Mouse (Mus musculus): ENCODE measurements around the gene Cdkl3. TPM values are rescaled to one million over a fixed set of nuclear protein-coding genes. Genes with fewer than 3 reads are reported as not detected.

Gene Cdkl3
- polyA plus RNA-seq, 1 experiment from 2014 or later = 13.4 TPM

- no peaks in the 10 kb centered on the region for H3K36me3 ChIP-seq
- no peak overlapping the region for H3K27ac ChIP-seq
- no peak overlapping the region for H3K9ac ChIP-seq
- H3K27me3 ChIP-seq = no peaks in the 10 kb centered on the region
- no peak for ATAC-seq (ENCODE audit: insufficient number of reproducible peaks, insufficient read depth, low FRiP score, low TSS enrichment)
- no peak overlapping the region for H3K4me2 ChIP-seq (replicated peaks)
- no peak overlapping the region for H3K4me3 ChIP-seq
- no peaks in the 10 kb centered on the region for H3K4me1 ChIP-seq
- no peaks in the 10 kb centered on the region for H3K9me3 ChIP-seq
- WGBS = 91% methylated on average over 4 of the region's 4 CpGs
Measured at GRCm38 (mm10) chr11:52060315-52060714, 56.3 kb downstream of the Cdkl3 start.

DNA sequence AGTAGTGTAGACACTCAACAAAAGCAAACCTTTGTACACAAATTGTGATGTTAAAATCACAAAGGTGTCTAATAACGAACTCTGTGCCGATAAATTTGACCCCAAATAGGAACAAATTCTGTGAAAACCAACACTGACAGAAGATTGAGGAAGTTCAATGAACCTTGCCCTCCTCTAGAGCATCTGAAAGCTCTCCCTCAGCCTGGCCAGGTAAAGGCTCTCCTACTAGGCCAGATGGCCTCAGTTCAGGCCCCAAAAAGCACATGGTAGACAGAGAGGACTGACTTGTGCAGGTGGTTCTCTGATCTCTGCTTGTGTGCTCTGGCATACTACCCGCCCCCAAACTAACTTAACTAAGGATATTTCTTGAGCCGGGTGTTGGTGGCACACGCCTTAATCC, 58.4 kb downstream of the Cdkl3 start:
- H3K27me3 ChIP-seq = no peaks in the 10 kb centered on the region
- H3K9ac ChIP-seq = no peak overlapping the region
- H3K4me3 ChIP-seq = no peak overlapping the region
- no peak overlapping the region for H3K27ac ChIP-seq
- H3K4me2 ChIP-seq (replicated peaks) = no peak overlapping the region
- H3K9me3 ChIP-seq = no peaks in the 10 kb centered on the region
- no peak for ATAC-seq (ENCODE audit: insufficient number of reproducible peaks, insufficient read depth, low FRiP score, low TSS enrichment)
- 94% methylated on average over 5 of the region's 5 CpGs for WGBS
- peaks cover 3% of the 10 kb centered on the region; the same call in 1 of the 2 replicates for H3K4me1 ChIP-seq
- H3K36me3 ChIP-seq = no peaks in the 10 kb centered on the region

GRCm38 (mm10) chr11:52064398-52064797, 60.4 kb downstream of the Cdkl3 start:
- H3K36me3 ChIP-seq = no peaks in the 10 kb centered on the region
- H3K27me3 ChIP-seq = no peaks in the 10 kb centered on the region
- 42% methylated on average over 3 of the region's 3 CpGs for WGBS
- no peak overlapping the region for H3K9ac ChIP-seq
- no peak overlapping the region for H3K4me2 ChIP-seq (replicated peaks)
- H3K4me1 ChIP-seq = peaks cover 3% of the 10 kb centered on the region; the same call in 1 of the 2 replicates
- no peak overlapping the region for H3K27ac ChIP-seq
- ATAC-seq (ENCODE audit: insufficient number of reproducible peaks, insufficient read depth, low FRiP score, low TSS enrichment) = no peak
- no peaks in the 10 kb centered on the region for H3K9me3 ChIP-seq
- H3K4me3 ChIP-seq = no peak overlapping the region

DNA sequence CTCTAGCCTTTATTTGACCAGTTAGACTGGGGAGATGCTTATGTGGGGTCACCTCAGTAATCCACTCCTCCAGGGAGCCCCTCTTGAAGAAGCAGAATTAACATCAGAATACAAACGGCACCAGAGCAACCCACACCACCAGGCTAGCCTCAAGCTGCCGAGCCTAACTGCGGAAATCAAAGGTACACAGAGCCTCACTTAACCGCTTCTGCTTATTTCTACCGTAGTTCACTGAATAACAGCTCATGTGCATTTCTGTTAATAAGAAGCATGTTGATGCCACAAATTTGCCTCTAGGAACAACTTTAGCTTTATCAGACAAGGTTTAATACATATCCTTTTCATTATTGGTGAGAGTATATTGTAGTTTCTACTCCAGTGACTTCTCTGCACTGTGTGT, 61.8 kb downstream of the Cdkl3 start:
- ATAC-seq (ENCODE audit: insufficient number of reproducible peaks, insufficient read depth, low FRiP score, low TSS enrichment) = no peak
- no peaks in the 10 kb centered on the region for H3K27me3 ChIP-seq
- H3K4me3 ChIP-seq = no peak overlapping the region
- H3K4me2 ChIP-seq (replicated peaks) = no peak overlapping the region
- 9% methylated on average over 5 of the region's 5 CpGs for WGBS
- H3K4me1 ChIP-seq = peaks cover 3% of the 10 kb centered on the region; the same call in 1 of the 2 replicates
- no peaks in the 10 kb centered on the region for H3K36me3 ChIP-seq
- no peak overlapping the region for H3K27ac ChIP-seq
- no peaks in the 10 kb centered on the region for H3K9me3 ChIP-seq
- H3K9ac ChIP-seq = no peak overlapping the region

DNA sequence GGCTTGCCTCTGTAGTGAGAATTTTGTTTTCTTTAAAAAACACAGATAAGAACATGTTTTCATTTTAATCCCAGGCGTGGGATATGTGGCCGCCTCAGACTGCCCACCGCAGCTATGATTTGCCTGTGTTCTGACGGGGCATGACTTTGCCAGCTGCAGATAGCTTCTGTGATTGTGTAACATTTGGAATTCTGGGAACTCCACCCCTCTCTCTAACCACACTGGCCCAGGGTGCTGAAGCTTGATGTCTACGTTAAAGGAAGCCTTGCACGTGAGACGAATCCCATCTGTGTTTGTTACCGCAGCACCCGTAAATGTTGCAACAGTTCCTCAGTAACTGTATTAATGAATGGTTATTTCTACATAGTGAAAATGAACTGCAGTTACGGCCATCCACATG, 67.7 kb downstream of the Cdkl3 start:
- H3K27ac ChIP-seq = no peak overlapping the region
- 82% methylated on average over 10 of the region's 10 CpGs for WGBS

DNA sequence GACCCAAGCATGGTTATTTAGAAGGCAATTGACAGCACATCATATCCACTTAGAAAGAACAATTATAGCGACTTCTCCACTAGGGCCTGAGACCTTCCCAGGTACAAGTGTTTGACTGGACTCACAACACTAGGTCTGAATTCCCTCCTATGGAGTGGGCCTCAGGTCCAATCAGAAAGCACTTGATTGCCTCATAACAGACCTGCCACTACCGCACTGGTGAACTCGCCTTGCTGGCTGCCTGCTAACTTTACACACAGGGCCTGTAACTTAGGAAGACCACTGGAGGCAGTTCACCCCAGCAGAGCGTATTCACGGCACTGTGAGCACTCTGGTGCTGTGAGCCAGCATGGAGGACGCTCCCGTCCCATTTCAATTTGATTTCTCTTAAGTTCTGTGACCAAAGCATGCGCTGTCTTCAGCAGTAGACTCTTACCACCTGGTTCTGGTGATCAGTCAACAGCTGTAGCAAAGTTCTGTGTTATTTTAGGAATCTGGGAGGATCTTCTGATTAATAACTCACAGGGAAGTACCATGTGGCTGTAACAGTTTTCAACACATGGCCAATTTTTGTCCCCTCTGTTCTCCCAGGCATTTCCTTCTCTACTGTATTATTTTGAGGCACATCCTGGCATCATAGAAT, 69.6 kb downstream of the Cdkl3 start:
- H3K4me3 ChIP-seq = no peak overlapping the region
- H3K4me1 ChIP-seq = no peaks in the 10 kb centered on the region
- H3K4me2 ChIP-seq (replicated peaks) = no peak overlapping the region
- H3K36me3 ChIP-seq = no peaks in the 10 kb centered on the region
- no peak overlapping the region for H3K9ac ChIP-seq
- 80% methylated on average over 8 of the region's 8 CpGs for WGBS
- no peaks in the 10 kb centered on the region for H3K9me3 ChIP-seq
- no peaks in the 10 kb centered on the region for H3K27me3 ChIP-seq
- H3K27ac ChIP-seq = no peak overlapping the region
- no peak for ATAC-seq (ENCODE audit: insufficient number of reproducible peaks, insufficient read depth, low FRiP score, low TSS enrichment)

More for the DNA sequence above, 67.7 kb downstream of the Cdkl3 start:
- Histone ChIP-seq H3K4me2 (replicated peaks) (no peak overlapping the region), H3K4me1 (no peaks in the 10 kb centered on the region), H3K27me3 (no peaks in the 10 kb centered on the region), H3K9me3 (no peaks in the 10 kb centered on the region), H3K36me3 (no peaks in the 10 kb centered on the region), H3K9ac (no peak overlapping the region), H3K4me3 (no peak overlapping the region)
- no peak for ATAC-seq (ENCODE audit: insufficient number of reproducible peaks, insufficient read depth, low FRiP score, low TSS enrichment)

- no peak for ATAC-seq (ENCODE audit: insufficient number of reproducible peaks, insufficient read depth, low FRiP score, low TSS enrichment)
- Histone ChIP-seq H3K4me3 (no peak overlapping the region), H3K36me3 (no peaks in the 10 kb centered on the region), H3K27ac (no peak overlapping the region), H3K9me3 (no peaks in the 10 kb centered on the region), H3K4me1 (no peaks in the 10 kb centered on the region), H3K27me3 (no peaks in the 10 kb centered on the region), H3K4me2 (replicated peaks) (no peak overlapping the region), H3K9ac (no peak overlapping the region)
- WGBS = 69% methylated on average over 14 of the region's 14 CpGs
Measured at GRCm38 (mm10) chr11:52074626-52075470, 70.8 kb downstream of the Cdkl3 start.

GRCm38 (mm10) chr11:52075794-52076633, 72.0 kb downstream of the Cdkl3 start:
- no peak overlapping the region for H3K27ac ChIP-seq
- H3K4me3 ChIP-seq = no peak overlapping the region
- 75% methylated on average over 19 of the region's 19 CpGs for WGBS
- H3K4me2 ChIP-seq (replicated peaks) = no peak overlapping the region
- H3K9me3 ChIP-seq = no peaks in the 10 kb centered on the region
- H3K36me3 ChIP-seq = no peaks in the 10 kb centered on the region
- peaks cover 3% of the 10 kb centered on the region; the same call in 1 of the 2 replicates for H3K4me1 ChIP-seq
- no peaks in the 10 kb centered on the region for H3K27me3 ChIP-seq
- ATAC-seq (ENCODE audit: insufficient number of reproducible peaks, insufficient read depth, low FRiP score, low TSS enrichment) = no peak
- H3K9ac ChIP-seq = no peak overlapping the region

DNA sequence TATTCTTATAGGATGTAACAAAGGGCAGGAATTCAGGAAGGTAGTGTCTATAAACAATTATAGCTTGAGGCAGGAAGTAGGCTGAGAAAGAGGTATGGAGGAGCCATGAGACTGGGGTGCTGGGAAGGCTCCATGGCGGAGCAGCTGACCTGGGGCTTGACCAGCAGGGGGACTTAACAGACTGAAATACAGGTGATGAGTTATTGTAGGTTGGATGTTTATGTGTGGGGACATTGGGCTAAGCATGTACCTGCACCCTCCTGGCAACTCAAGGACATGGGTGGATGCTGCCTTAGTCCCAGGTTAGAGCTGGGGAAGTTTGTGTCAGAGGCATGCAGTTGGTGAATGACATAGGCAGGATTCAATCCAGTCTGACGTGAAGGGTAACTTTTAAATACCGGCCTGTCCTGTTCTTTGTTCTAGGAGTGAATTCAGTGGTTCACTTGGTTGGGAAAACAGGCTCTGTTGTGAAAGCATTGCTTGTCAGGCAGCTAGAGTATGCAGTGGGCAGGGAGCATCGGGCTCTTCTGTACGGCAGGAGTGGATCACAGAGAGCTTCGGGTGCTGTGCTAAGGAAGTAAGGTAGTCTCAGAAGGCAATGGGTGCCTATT, 72.8 kb downstream of the Cdkl3 start:
- no peak overlapping the region for H3K9ac ChIP-seq
- WGBS = 86% methylated on average over 6 of the region's 6 CpGs
- H3K4me3 ChIP-seq = no peak overlapping the region
- no peaks in the 10 kb centered on the region for H3K9me3 ChIP-seq
- no peaks in the 10 kb centered on the region for H3K36me3 ChIP-seq
- peaks cover 3% of the 10 kb centered on the region; the same call in 1 of the 2 replicates for H3K4me1 ChIP-seq
- no peak overlapping the region for H3K4me2 ChIP-seq (replicated peaks)
- H3K27me3 ChIP-seq = no peaks in the 10 kb centered on the region
- no peak for ATAC-seq (ENCODE audit: insufficient number of reproducible peaks, insufficient read depth, low FRiP score, low TSS enrichment)
- H3K27ac ChIP-seq = no peak overlapping the region

DNA sequence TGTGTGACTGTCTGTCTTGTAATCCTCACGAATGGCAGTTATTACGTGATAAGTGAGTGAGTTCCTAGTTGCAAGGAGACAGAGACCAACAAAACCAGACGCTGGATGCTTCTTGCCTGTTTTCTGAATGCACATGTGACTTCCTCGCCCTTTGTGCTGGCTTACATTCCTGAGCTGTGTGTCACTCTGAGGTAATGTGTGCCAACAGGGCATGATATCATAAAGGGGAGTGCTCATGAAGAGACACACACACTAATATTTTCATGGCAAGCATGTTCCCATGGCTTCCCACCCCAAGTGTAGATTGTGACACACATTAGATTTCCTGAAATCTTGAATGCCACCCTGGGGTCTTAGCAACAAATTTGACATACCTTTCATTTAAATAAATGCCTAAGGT, 73.9 kb downstream of the Cdkl3 start:
- H3K9me3 ChIP-seq = no peaks in the 10 kb centered on the region
- no peaks in the 10 kb centered on the region for H3K27me3 ChIP-seq
- H3K36me3 ChIP-seq = no peaks in the 10 kb centered on the region
- no peak for ATAC-seq (ENCODE audit: insufficient number of reproducible peaks, insufficient read depth, low FRiP score, low TSS enrichment)
- 78% methylated on average over 4 of the region's 4 CpGs for WGBS
- no peak overlapping the region for H3K4me3 ChIP-seq
- peaks cover 3% of the 10 kb centered on the region; the same call in 1 of the 2 replicates for H3K4me1 ChIP-seq
- no peak overlapping the region for H3K4me2 ChIP-seq (replicated peaks)
- no peak overlapping the region for H3K9ac ChIP-seq
- H3K27ac ChIP-seq = no peak overlapping the region

DNA sequence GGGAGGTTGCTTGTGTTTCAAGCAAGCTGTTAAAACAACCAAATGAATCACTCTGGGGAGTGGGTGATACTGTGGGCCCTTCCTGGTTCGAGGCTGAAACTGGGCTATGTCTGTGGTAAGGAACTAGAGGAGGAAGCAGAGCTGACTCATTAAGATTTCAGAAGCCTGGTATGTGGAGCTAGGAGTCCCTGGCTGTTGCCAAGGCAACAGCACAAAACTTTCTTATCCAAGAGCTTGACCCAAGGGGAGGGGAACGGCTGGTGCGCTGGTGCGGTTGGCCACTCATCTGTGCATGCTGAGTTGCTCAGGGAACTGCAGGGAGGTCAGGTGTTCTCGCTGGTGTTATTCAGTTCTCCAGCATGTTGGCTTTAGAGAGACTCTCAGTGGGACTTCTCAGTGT, 76.0 kb downstream of the Cdkl3 start:
- H3K4me2 ChIP-seq (replicated peaks) = no peak overlapping the region
- no peak overlapping the region for H3K27ac ChIP-seq
- 24% methylated on average over 5 of the region's 5 CpGs for WGBS
- H3K4me1 ChIP-seq = peaks cover 3% of the 10 kb centered on the region; the same call in 1 of the 2 replicates
- peak; percentile 47; the same call in 1 of the 2 replicates for ATAC-seq (ENCODE audit: insufficient number of reproducible peaks, insufficient read depth, low FRiP score, low TSS enrichment)
- H3K9ac ChIP-seq = no peak overlapping the region
- H3K9me3 ChIP-seq = no peaks in the 10 kb centered on the region
- no peak overlapping the region for H3K4me3 ChIP-seq
- no peaks in the 10 kb centered on the region for H3K27me3 ChIP-seq
- no peaks in the 10 kb centered on the region for H3K36me3 ChIP-seq
